Mouse (Mus musculus) cerebellum, adult 2 months (tissue): ENCODE results near the gene Tmem270.

Experiments
- CTCF ChIP-seq: fragments of 200-500 bp; IDR thresholded peaks from 2 replicates; pipeline ENCODE4 v1.5.1; 2011; ENCODE audit warnings: low read depth, mild to moderate bottlenecking, control low read depth, low read length, moderate library complexity, borderline replicate concordance; ENCODE audit not compliant: insufficient read depth
- POLR2A ChIP-seq: fragments of 200-500 bp; IDR thresholded peaks from 2 replicates; pipeline ENCODE4 v1.6.1; 2011; ENCODE audit warnings: low read length, control low read depth, borderline replicate concordance; ENCODE audit not compliant: insufficient read depth

GRCm38 (mm10) chr5:134896965-134897364 lies 9.6 kb downstream of the Tmem270 start:
- TF ChIP-seq POLR2A (no peak), CTCF (no peak)
